Mouse (Mus musculus) hindbrain, embryonic 12.5 days (tissue): ENCODE data around the gene Prdm9. TPM values are rescaled to one million over a fixed set of nuclear protein-coding genes. Genes with fewer than 3 reads are reported as not detected.

ENCODE experiments used
- ATAC-seq: fragments of 200-750 bp; cut with Nextera tagmentation; 2 replicates; pipeline ENCODE4 v1.8.0; 2017; ENCODE audit warnings: moderate TSS enrichment; ENCODE audit not compliant: low FRiP score
- H3K27ac ChIP-seq: fragments of 300-500 bp; sonication (generic); 2 replicates; pipeline ENCODE4 v1.5.1; 2016; ENCODE audit warnings: mild to moderate bottlenecking
- H3K27me3 ChIP-seq: fragments of 300-500 bp; sonication (generic); 2 replicates; pipeline ENCODE4 v1.6.1; 2016; ENCODE audit warnings: mild to moderate bottlenecking
- H3K36me3 ChIP-seq: fragments of 300-500 bp; sonication (generic); 2 replicates; pipeline ENCODE4 v1.6.1; 2016; ENCODE audit warnings: mild to moderate bottlenecking
- H3K4me1 ChIP-seq: fragments of 300-500 bp; sonication (generic); 2 replicates; pipeline ENCODE4 v1.6.1; 2016
- H3K4me2 ChIP-seq: fragments of 300-500 bp; sonication (generic); replicated peaks from 2 replicates; pipeline ENCODE4 v1.6.1; 2016; ENCODE audit warnings: mild to moderate bottlenecking
- H3K4me3 ChIP-seq: fragments of 300-500 bp; sonication (generic); 2 replicates; pipeline ENCODE4 v1.5.1; 2016; ENCODE audit warnings: mild to moderate bottlenecking
- H3K9ac ChIP-seq: fragments of 300-500 bp; sonication (generic); 2 replicates; pipeline ENCODE4 v1.6.1; 2016; ENCODE audit warnings: mild to moderate bottlenecking, moderate library complexity
- H3K9me3 ChIP-seq: fragments of 300-500 bp; sonication (generic); replicated peaks from 2 replicates; pipeline ENCODE4 v1.6.1; 2016; ENCODE audit warnings: mild to moderate bottlenecking
- WGBS: fragments of 180-500 bp; shearing (Covaris S2); methylation state at CpG from one replicate; pipeline ENCODE4 v1.1.7; 2016; 5-methylcytosine and 5-hydroxymethylcytosine counted together
- polyA plus RNA-seq: library from polyadenylated mRNA; unstranded; fragments of >200 nt; fragmentation: Nextera tagmentation; extraction: Ambion mirVana; gene quantifications from 2 replicates; pipeline ENCODE4 v1.2.1, GENCODE M21; 2016

Gene Prdm9
- polyA plus RNA-seq = 3.1 and 3.5 TPM in 2 replicates

GRCm38 (mm10) chr17:15564014-15564927 lies at the start of gene Prdm9:
Gene Prdm9, minus strand, starts transcription at chr17:15564354.
- WGBS = under 1% methylated on average over 43 of the region's 43 CpGs
- peak; percentile 99 for ATAC-seq
- H3K9me3 ChIP-seq = no peaks in the 10 kb centered on the region

GRCm38 (mm10) chr17:15599496-15599895 lies 35.3 kb upstream of the Prdm9 start:
- H3K9ac ChIP-seq = no peak overlapping the region
- ATAC-seq = no peak
- no peaks in the 10 kb centered on the region for H3K4me1 ChIP-seq
- H3K27ac ChIP-seq = no peak overlapping the region
- 88% methylated on average over 7 of the region's 11 CpGs for WGBS
- no peak overlapping the region for H3K4me3 ChIP-seq
- H3K36me3 ChIP-seq = no peaks in the 10 kb centered on the region
- no peaks in the 10 kb centered on the region for H3K27me3 ChIP-seq
- H3K4me2 ChIP-seq = no peak overlapping the region
- H3K9me3 ChIP-seq = no peaks in the 10 kb centered on the region

More at GRCm38 (mm10) chr17:15564014-15564927, at the start of gene Prdm9:
- H3K27ac ChIP-seq = peak within 1 kb of the TSS; percentile 97
- no peaks in the 10 kb centered on the region for H3K36me3 ChIP-seq
- peak within 1 kb of the TSS; percentile 78 for H3K9ac ChIP-seq
- H3K4me2 ChIP-seq = peak within 1 kb of the TSS; percentile 61
- no peaks in the 10 kb centered on the region for H3K27me3 ChIP-seq
- peaks cover 4% of the 10 kb centered on the region for H3K4me1 ChIP-seq
- H3K4me3 ChIP-seq = peak within 1 kb of the TSS; percentile 70

GRCm38 (mm10) chr17:15591216-15591881 lies 27.2 kb upstream of the Prdm9 start:
- no peak for ATAC-seq
- 84% methylated on average over 7 of the region's 7 CpGs for WGBS
- Histone ChIP-seq H3K9me3 (no peaks in the 10 kb centered on the region), H3K27ac (no peak overlapping the region), H3K4me3 (no peak overlapping the region), H3K9ac (no peak overlapping the region), H3K4me1 (no peaks in the 10 kb centered on the region), H3K4me2 (no peak overlapping the region), H3K27me3 (no peaks in the 10 kb centered on the region), H3K36me3 (no peaks in the 10 kb centered on the region)

GRCm38 (mm10) chr17:15588116-15588515 lies 24.0 kb upstream of the Prdm9 start:
- no peak overlapping the region for H3K27ac ChIP-seq
- no peaks in the 10 kb centered on the region for H3K27me3 ChIP-seq
- no peak overlapping the region for H3K4me3 ChIP-seq
- no peak for ATAC-seq
- H3K36me3 ChIP-seq = no peaks in the 10 kb centered on the region
- H3K9ac ChIP-seq = no peak overlapping the region
- H3K9me3 ChIP-seq = no peaks in the 10 kb centered on the region
- H3K4me1 ChIP-seq = no peaks in the 10 kb centered on the region
- 89% methylated on average over 2 of the region's 2 CpGs for WGBS
- H3K4me2 ChIP-seq = no peak overlapping the region

GRCm38 (mm10) chr17:15585691-15586090 lies 21.5 kb upstream of the Prdm9 start:
- Histone ChIP-seq H3K9ac (no peak overlapping the region), H3K27ac (no peak overlapping the region), H3K4me2 (no peak overlapping the region), H3K9me3 (no peaks in the 10 kb centered on the region), H3K4me1 (no peaks in the 10 kb centered on the region), H3K4me3 (no peak overlapping the region), H3K27me3 (no peaks in the 10 kb centered on the region), H3K36me3 (no peaks in the 10 kb centered on the region)
- WGBS = 33% methylated on average over 4 of the region's 4 CpGs
- no peak for ATAC-seq

- WGBS = 90% methylated on average over 7 of the region's 7 CpGs
- Histone ChIP-seq H3K27ac (no peak overlapping the region), H3K4me3 (no peak overlapping the region), H3K27me3 (peaks cover 6% of the 10 kb centered on the region), H3K9ac (no peak overlapping the region), H3K9me3 (no peaks in the 10 kb centered on the region), H3K4me2 (no peak overlapping the region), H3K4me1 (no peaks in the 10 kb centered on the region), H3K36me3 (no peaks in the 10 kb centered on the region)
- ATAC-seq = no peak
Measured at GRCm38 (mm10) chr17:15583071-15583470, 18.9 kb upstream of the Prdm9 start.

GRCm38 (mm10) chr17:15580072-15580447 lies 15.9 kb upstream of the Prdm9 start:
- WGBS = 81% methylated on average over 2 of the region's 2 CpGs
- no peak overlapping the region for H3K27ac ChIP-seq
- H3K4me2 ChIP-seq = no peak overlapping the region
- H3K9me3 ChIP-seq = no peaks in the 10 kb centered on the region
- no peaks in the 10 kb centered on the region for H3K36me3 ChIP-seq
- H3K4me1 ChIP-seq = no peaks in the 10 kb centered on the region
- no peak for ATAC-seq
- no peak overlapping the region for H3K4me3 ChIP-seq
- no peak overlapping the region for H3K9ac ChIP-seq
- H3K27me3 ChIP-seq = peaks cover 17% of the 10 kb centered on the region

GRCm38 (mm10) chr17:15579410-15580071 lies 15.4 kb upstream of the Prdm9 start:
- no peak for ATAC-seq
- WGBS = 82% methylated on average over 7 of the region's 7 CpGs
- H3K4me2 ChIP-seq = no peak overlapping the region
- H3K27ac ChIP-seq = no peak overlapping the region
- H3K27me3 ChIP-seq = peaks cover 17% of the 10 kb centered on the region
- H3K36me3 ChIP-seq = no peaks in the 10 kb centered on the region
- no peak overlapping the region for H3K4me3 ChIP-seq
- H3K9me3 ChIP-seq = no peaks in the 10 kb centered on the region
- H3K9ac ChIP-seq = no peak overlapping the region
- H3K4me1 ChIP-seq = no peaks in the 10 kb centered on the region

- 1% methylated on average over 32 of the region's 32 CpGs for WGBS
- 0 out of 2 replicates have a peak overlapping the region, but pooled peaks have one; percentile 18 for H3K9ac ChIP-seq
- H3K9me3 ChIP-seq = no peaks in the 10 kb centered on the region
- H3K4me3 ChIP-seq = peak overlapping the region; percentile 34
- peaks cover 17% of the 10 kb centered on the region for H3K27me3 ChIP-seq
- no peaks in the 10 kb centered on the region for H3K36me3 ChIP-seq
- no peak for ATAC-seq
- peak overlapping the region; percentile 57 for H3K4me2 ChIP-seq
- H3K4me1 ChIP-seq = no peaks in the 10 kb centered on the region
- no peak overlapping the region for H3K27ac ChIP-seq
Measured at GRCm38 (mm10) chr17:15577291-15577694, 13.1 kb upstream of the Prdm9 start.

- no peak overlapping the region for H3K9ac ChIP-seq
- peaks cover 17% of the 10 kb centered on the region for H3K27me3 ChIP-seq
- 78% methylated on average over 1 of the region's 1 CpGs for WGBS
- H3K27ac ChIP-seq = no peak overlapping the region
- no peaks in the 10 kb centered on the region for H3K4me1 ChIP-seq
- no peak overlapping the region for H3K4me3 ChIP-seq
- no peak for ATAC-seq
- no peaks in the 10 kb centered on the region for H3K36me3 ChIP-seq
- no peak overlapping the region for H3K4me2 ChIP-seq
- H3K9me3 ChIP-seq = no peaks in the 10 kb centered on the region
Measured at GRCm38 (mm10) chr17:15575056-15575455, 10.9 kb upstream of the Prdm9 start.

GRCm38 (mm10) chr17:15566908-15567307 lies 2.8 kb upstream of the Prdm9 start:
- ATAC-seq = no peak
- no peaks in the 10 kb centered on the region for H3K27me3 ChIP-seq
- H3K4me1 ChIP-seq = peaks cover 4% of the 10 kb centered on the region
- no peaks in the 10 kb centered on the region for H3K9me3 ChIP-seq
- no peaks in the 10 kb centered on the region for H3K36me3 ChIP-seq
- no peak overlapping the region for H3K9ac ChIP-seq
- no peak overlapping the region for H3K4me2 ChIP-seq
- H3K27ac ChIP-seq = no peak overlapping the region
- H3K4me3 ChIP-seq = no peak overlapping the region
- WGBS = 75% methylated on average over 5 of the region's 5 CpGs

GRCm38 (mm10) chr17:15564928-15565300 lies 760 bp upstream of the Prdm9 start:
- Histone ChIP-seq H3K4me2 (peak overlapping the region; percentile 61), H3K36me3 (no peaks in the 10 kb centered on the region), H3K4me1 (peaks cover 4% of the 10 kb centered on the region), H3K27ac (no peak overlapping the region), H3K9ac (peak overlapping the region; percentile 35; the same call in 1 of the 2 replicates), H3K9me3 (no peaks in the 10 kb centered on the region), H3K27me3 (no peaks in the 10 kb centered on the region), H3K4me3 (peak overlapping the region; percentile 70)
- ATAC-seq = 0 out of 2 replicates have a peak, but pooled peaks have one; percentile 10
- 51% methylated on average over 12 of the region's 12 CpGs for WGBS
